Mouse (Mus musculus): ENCODE data around the gene Tdp2. TPM values are rescaled to one million over a fixed set of nuclear protein-coding genes. Genes with fewer than 3 reads are reported as not detected.

Tdp2 gene
- polyA plus RNA-seq, 1 experiment from 2014 or later, result 79.9 TPM

DNA sequence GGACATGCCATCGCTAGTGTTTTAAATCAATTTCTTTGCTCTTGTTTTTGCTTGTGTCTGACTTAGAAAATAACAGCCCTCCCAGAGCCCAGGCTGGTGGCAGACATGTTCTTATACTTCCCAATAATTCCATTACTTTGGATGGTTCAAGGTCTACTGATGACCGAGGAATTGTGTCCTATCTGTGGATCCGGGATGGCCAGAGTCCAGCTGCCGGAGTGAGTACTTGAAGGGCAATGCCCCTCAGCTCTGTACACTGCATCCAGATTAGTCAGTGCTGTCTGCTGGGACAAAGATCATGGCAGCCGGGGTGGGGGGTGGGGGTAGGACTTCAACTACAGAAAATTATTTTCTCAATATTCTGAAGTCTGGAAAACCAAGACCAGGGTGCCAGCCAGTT lies 49.2 kb downstream of the Tdp2 start:
- H3K4me1 ChIP-seq (ENCODE audit: control insufficient read depth, insufficient read depth, low read length), result 0 out of 2 replicates have a peak, but pooled peaks cover 3% of the 10 kb centered on the region
- no peaks in the 10 kb centered on the region for H3K27me3 ChIP-seq (ENCODE audit: control insufficient read depth, insufficient read depth, low read length)
- peaks cover 5% of the 10 kb centered on the region; the same call in 1 of the 2 replicates for H3K9me3 ChIP-seq (ENCODE audit: control insufficient read depth, low read length)
- no peaks in the 10 kb centered on the region for H3K36me3 ChIP-seq (ENCODE audit: control insufficient read depth, insufficient read depth, low read length)
- no peak overlapping the region for H3K9ac ChIP-seq (ENCODE audit: low read depth, low read length)
- H3K4me2 ChIP-seq (replicated peaks; ENCODE audit: low read depth, low read length), result no peak overlapping the region
- H3K4me3 ChIP-seq (ENCODE audit: low read length), result no peak overlapping the region
- no peak for ATAC-seq (ENCODE audit: low FRiP score, low TSS enrichment)
- no peak overlapping the region; the same call in 1 of the 2 replicates for H3K27ac ChIP-seq (ENCODE audit: low read depth, low read length)
- 88% methylated on average over 5 of the region's 5 CpGs for WGBS

DNA sequence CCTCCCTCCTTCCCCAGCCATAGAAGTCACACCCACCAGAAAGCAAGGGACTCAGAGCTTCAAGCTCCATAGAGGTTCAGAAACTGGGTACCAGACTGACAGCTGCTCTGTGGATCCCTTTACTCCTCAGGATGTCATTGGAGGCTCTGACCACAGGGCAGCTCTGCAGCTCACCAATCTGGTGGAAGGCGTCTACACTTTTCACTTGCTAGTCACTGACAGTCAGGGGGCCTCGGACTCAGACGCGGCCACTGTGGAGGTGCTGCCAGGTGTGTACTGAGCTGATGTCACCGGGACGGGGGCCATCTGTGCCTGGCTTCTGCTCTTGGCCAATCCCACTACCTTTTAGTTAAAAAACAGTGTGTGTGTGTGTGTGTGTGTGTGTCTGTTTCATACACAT lies 50.9 kb downstream of the Tdp2 start:
- Histone ChIP-seq H3K4me3 (ENCODE audit: low read length) (no peak overlapping the region), H3K27me3 (ENCODE audit: control insufficient read depth, insufficient read depth, low read length) (no peaks in the 10 kb centered on the region), H3K27ac (ENCODE audit: low read depth, low read length) (no peak overlapping the region), H3K9ac (ENCODE audit: low read depth, low read length) (no peak overlapping the region), H3K4me2 (replicated peaks; ENCODE audit: low read depth, low read length) (no peak overlapping the region), H3K4me1 (ENCODE audit: control insufficient read depth, insufficient read depth, low read length) (0 out of 2 replicates have a peak, but pooled peaks cover 3% of the 10 kb centered on the region), H3K9me3 (ENCODE audit: control insufficient read depth, low read length) (peaks cover 5% of the 10 kb centered on the region; the same call in 1 of the 2 replicates), H3K36me3 (ENCODE audit: control insufficient read depth, insufficient read depth, low read length) (no peaks in the 10 kb centered on the region)
- 95% methylated on average over 6 of the region's 6 CpGs for WGBS
- no peak for ATAC-seq (ENCODE audit: low FRiP score, low TSS enrichment)

DNA sequence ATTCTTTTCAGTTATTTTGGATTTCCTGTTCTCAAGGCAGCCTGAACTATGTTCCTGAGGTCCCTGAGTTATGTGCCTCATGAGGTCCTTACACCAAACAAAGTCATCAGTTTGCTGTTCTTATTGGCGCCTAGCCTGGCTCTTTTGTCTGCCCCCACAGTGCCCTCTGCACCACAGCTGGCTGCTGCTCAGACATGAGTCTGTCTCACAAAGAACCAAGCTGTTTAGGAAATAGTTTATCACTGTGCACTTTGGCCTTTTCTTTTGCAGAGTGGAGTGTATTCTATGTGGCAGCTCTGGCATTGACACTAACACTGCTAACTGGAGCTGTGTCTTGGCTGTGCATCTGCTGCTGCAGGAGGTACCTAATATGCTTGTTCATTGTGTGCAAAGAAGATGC lies 58.1 kb downstream of the Tdp2 start:
- Histone ChIP-seq H3K27me3 (ENCODE audit: control insufficient read depth, insufficient read depth, low read length) (no peaks in the 10 kb centered on the region), H3K36me3 (ENCODE audit: control insufficient read depth, insufficient read depth, low read length) (no peaks in the 10 kb centered on the region), H3K27ac (ENCODE audit: low read depth, low read length) (no peak overlapping the region), H3K9ac (ENCODE audit: low read depth, low read length) (no peak overlapping the region), H3K4me3 (ENCODE audit: low read length) (no peak overlapping the region), H3K4me2 (replicated peaks; ENCODE audit: low read depth, low read length) (no peak overlapping the region), H3K9me3 (ENCODE audit: control insufficient read depth, low read length) (no peaks in the 10 kb centered on the region), H3K4me1 (ENCODE audit: control insufficient read depth, insufficient read depth, low read length) (no peaks in the 10 kb centered on the region)
- 43% methylated on average over 1 of the region's 1 CpGs for WGBS
- ATAC-seq (ENCODE audit: low FRiP score, low TSS enrichment), result no peak; the same call in 1 of the 2 replicates

Other genes starting within 250 kb of the Tdp2 start
- 2.4 and 3.1 TPM in 2 replicates for gene Ripor2, start 249.5 kb upstream of the Tdp2 start, polyA plus RNA-seq (2014; fragmentation: Nextera tagmentation; extraction: Ambion mirVana)
- not detected in 2 replicates for gene Armh2, start 90.4 kb upstream of the Tdp2 start, polyA plus RNA-seq (2014; fragmentation: Nextera tagmentation; extraction: Ambion mirVana)
- 134 and 174 TPM in 2 replicates for gene Gmnn, start 69.8 kb upstream of the Tdp2 start, polyA plus RNA-seq (2014; fragmentation: Nextera tagmentation; extraction: Ambion mirVana)
- gene BC005537, start 30.0 kb upstream of the Tdp2 start, polyA plus RNA-seq (2014; fragmentation: Nextera tagmentation; extraction: Ambion mirVana), result 35.3 and 41.5 TPM in 2 replicates
- 81.8 and 91.6 TPM in 2 replicates for gene Acot13, start 139 bp upstream of the Tdp2 start, polyA plus RNA-seq (2014; fragmentation: Nextera tagmentation; extraction: Ambion mirVana)
- 0.29 and 0.64 TPM in 2 replicates for gene D130043K22Rik, start 13.5 kb downstream of the Tdp2 start, polyA plus RNA-seq (2014; fragmentation: Nextera tagmentation; extraction: Ambion mirVana)
- 8.4 and 8.7 TPM in 2 replicates for gene Aldh5a1, start 106.0 kb downstream of the Tdp2 start, polyA plus RNA-seq (2014; fragmentation: Nextera tagmentation; extraction: Ambion mirVana)
- gene Gpld1, start 111.5 kb downstream of the Tdp2 start, polyA plus RNA-seq (2014; fragmentation: Nextera tagmentation; extraction: Ambion mirVana), result 0.39 and 0.74 TPM in 2 replicates
- 16.3 and 24.5 TPM in 2 replicates for gene Mrs2, start 188.7 kb downstream of the Tdp2 start, polyA plus RNA-seq (2014; fragmentation: Nextera tagmentation; extraction: Ambion mirVana)
- gene Dcdc2a, start 224.3 kb downstream of the Tdp2 start, polyA plus RNA-seq (2014; fragmentation: Nextera tagmentation; extraction: Ambion mirVana), result 27.2 and 34.5 TPM in 2 replicates

Measured in kidney, embryonic 14.5 days (tissue).